Mouse (Mus musculus) bone marrow macrophage, adult 2 months (primary cell): ENCODE measurements around the gene Smarcc1.
A peak's percentile ranks its signal among the peaks of the same experiment; 100 is the strongest.

ENCODE experiments used
- CTCF ChIP-seq: IDR thresholded peaks from 2 replicates; pipeline ENCODE4 v1.5.1; 2012; ENCODE audit warnings: low read depth, mild to moderate bottlenecking, low read length, moderate library complexity
- POLR2A ChIP-seq: IDR thresholded peaks from 2 replicates; pipeline ENCODE4 v1.6.1; 2012; ENCODE audit warnings: mild to moderate bottlenecking, low read depth, low read length, borderline replicate concordance

GRCm38 (mm10) chr9:110117779-110118139 lies 251 bp downstream of the Smarcc1 start, which contains the start of gene Dhx30:
- TF ChIP-seq CTCF = peak; percentile 23; the same call in 1 of the 2 replicates
- no peak for TF ChIP-seq POLR2A
